Mouse (Mus musculus): ENCODE results near the gene Rapgef5. TPM values are rescaled to one million over a fixed set of nuclear protein-coding genes. Genes with fewer than 3 reads are reported as not detected.

The Rapgef5 gene
- total and polyA plus RNA-seq, 3 experiments, result 4.2 to 6.8 (median 4.8) TPM

DNA sequence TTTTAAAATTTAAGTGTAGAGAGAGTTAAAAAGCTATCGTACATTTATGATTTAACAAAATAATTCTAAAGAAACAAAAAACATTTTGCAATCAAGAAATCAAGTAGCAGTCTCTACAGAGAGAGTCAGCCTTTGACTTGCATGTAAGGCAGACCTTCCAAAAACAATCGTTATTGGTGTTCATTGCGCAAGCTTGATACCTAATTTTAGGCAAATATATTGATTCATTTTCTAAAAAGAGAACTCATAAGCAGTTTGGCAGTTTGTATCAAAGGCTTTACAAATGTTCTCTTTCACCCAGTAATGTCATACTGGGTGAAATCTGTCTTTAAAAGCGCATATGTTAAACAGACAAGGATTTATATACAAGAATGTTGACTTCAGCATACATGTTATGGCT, 208.7 kb downstream of the Rapgef5 start:
- Histone ChIP-seq H3K4me2 (ENCODE audit: insufficient read depth, low read depth, poor library complexity, severe bottlenecking) (no peak overlapping the region), H3K4me3 (replicated peaks in 1 of 3; ENCODE audit: low read depth in 2 of 3, low read length in 2 of 3, poor library complexity in 1 of 3) (no peak overlapping the region), H3K9ac (ENCODE audit: insufficient read depth, low read depth) (no peak overlapping the region), H3K27ac (ENCODE audit: insufficient read depth, low read depth) (no peak overlapping the region), H3K79me2 (replicated peaks; ENCODE audit: control insufficient read depth, extremely low read depth, insufficient read depth, poor library complexity, severe bottlenecking) (no peaks in the 10 kb centered on the region), H3K27me3 (replicated peaks) (no peaks in the 10 kb centered on the region), H3K4me1 (ENCODE audit: control insufficient read depth in 1 of 2, insufficient read depth in 2 of 2) (peaks cover 0 to 24% of the 10 kb centered on the region in 2 experiments; a peak in 2 of 4 replicates), H3K9me3 (replicated peaks; ENCODE audit: low read length) (no peaks in the 10 kb centered on the region), H3K36me3 (replicated peaks in 1 of 2; ENCODE audit: control insufficient read depth in 1 of 2, insufficient read depth in 1 of 2, low read length in 1 of 2) (peaks cover 0 to 11% of the 10 kb centered on the region in 2 experiments)
- no peak for TF ChIP-seq TBP (conservative IDR thresholded peaks at IDR 0.05; ENCODE audit: low read depth, low read length)
- no peak for TF ChIP-seq SMC3 (IDR thresholded peaks at IDR 0.05; ENCODE audit: low read depth, low read length)
- no peak for TF ChIP-seq POLR2AphosphoS2 (IDR thresholded peaks at IDR 0.05; ENCODE audit: low read depth, low read length)
- no peak for TF ChIP-seq MAZ (IDR thresholded peaks at IDR 0.05; ENCODE audit: low read depth, low read length)
- no peak for TF ChIP-seq JUND (conservative IDR thresholded peaks at IDR 0.05; ENCODE audit: low read depth, low read length)
- no peak for TF ChIP-seq GABPA (IDR thresholded peaks at IDR 0.05; ENCODE audit: insufficient replicate concordance, low read depth, low read length)
- no peak for TF ChIP-seq UBTF (IDR thresholded peaks at IDR 0.05; ENCODE audit: low read depth, low read length)
- TF ChIP-seq TCF12 (IDR thresholded peaks at IDR 0.05; ENCODE audit: low read depth, low read length), result no peak
- TF ChIP-seq ZKSCAN1 (IDR thresholded peaks at IDR 0.05; ENCODE audit: borderline replicate concordance, low read depth, low read length), result no peak
- TF ChIP-seq ELF1 (IDR thresholded peaks at IDR 0.05; ENCODE audit: low read depth, low read length), result no peak
- in situ Hi-C loops (cut with MboI; ENCODE audit: low pct_ligation_motif_present, low pct_unique_long_range_greater_than_20kb, low sequenced_read_pairs) (no loop called here), dilution Hi-C loops (cut with MboI; ENCODE audit: extremely low pct_ligation_motif_present, extremely low pct_unique_long_range_greater_than_20kb, low sequenced_read_pairs) (no loop called here)
- DNase-seq (ENCODE audit: extremely low read depth), result no peak

- Histone ChIP-seq H3K79me2 (replicated peaks; ENCODE audit: control insufficient read depth, extremely low read depth, insufficient read depth, poor library complexity, severe bottlenecking) (no peaks in the 10 kb centered on the region), H3K4me2 (ENCODE audit: insufficient read depth, low read depth, poor library complexity, severe bottlenecking) (no peak overlapping the region), H3K4me3 (replicated peaks in 1 of 3; ENCODE audit: low read depth in 2 of 3, low read length in 2 of 3, poor library complexity in 1 of 3) (no peak overlapping the region), H3K4me1 (ENCODE audit: control insufficient read depth in 1 of 2, insufficient read depth in 2 of 2) (peaks cover 0 to 21% of the 10 kb centered on the region in 2 experiments; a peak in 2 of 4 replicates), H3K9me3 (replicated peaks; ENCODE audit: low read length) (no peaks in the 10 kb centered on the region), H3K27me3 (replicated peaks) (no peaks in the 10 kb centered on the region), H3K9ac (ENCODE audit: insufficient read depth, low read depth) (no peak overlapping the region), H3K27ac (ENCODE audit: insufficient read depth, low read depth) (no peak overlapping the region), H3K36me3 (replicated peaks in 1 of 2; ENCODE audit: control insufficient read depth in 1 of 2, insufficient read depth in 1 of 2, low read length in 1 of 2) (peaks cover 0 to 7% of the 10 kb centered on the region in 2 experiments)
- in situ Hi-C loops (cut with MboI; ENCODE audit: low pct_ligation_motif_present, low pct_unique_long_range_greater_than_20kb, low sequenced_read_pairs) (no loop called here), dilution Hi-C loops (cut with MboI; ENCODE audit: extremely low pct_ligation_motif_present, extremely low pct_unique_long_range_greater_than_20kb, low sequenced_read_pairs) (no loop called here)
- DNase-seq (ENCODE audit: extremely low read depth), result no peak
- TF ChIP-seq POLR2AphosphoS2 (IDR thresholded peaks at IDR 0.05; ENCODE audit: low read depth, low read length) (no peak), ELF1 (IDR thresholded peaks at IDR 0.05; ENCODE audit: low read depth, low read length) (no peak), BHLHE40 (IDR thresholded peaks at IDR 0.05; ENCODE audit: low read depth, low read length) (no peak), CHD1 (IDR thresholded peaks at IDR 0.05; ENCODE audit: low read depth, low read length) (no peak), TBP (conservative IDR thresholded peaks at IDR 0.05; ENCODE audit: low read depth, low read length) (no peak), JUN (IDR thresholded peaks at IDR 0.05; ENCODE audit: insufficient read depth, low read depth, low read length) (no peak), MXI1 (IDR thresholded peaks at IDR 0.05; ENCODE audit: low read depth, low read length) (no peak), RAD21 (IDR thresholded peaks at IDR 0.05; ENCODE audit: low read depth, low read length) (no peak)
These were observed 211.3 kb downstream of the Rapgef5 start for GRCm38 (mm10) chr12:117727481-117728177.

All from CH12.LX (cell line).